Mouse (Mus musculus) midbrain, postnatal 0 days (tissue): ENCODE data around the gene Eef1a2. TPM values are rescaled to one million over a fixed set of nuclear protein-coding genes. Genes with fewer than 3 reads are reported as not detected.
"Not testable (repeated sequence)": the region's sequence is repeated elsewhere in the genome, so short reads cannot be mapped to it uniquely, and the experiment has no call there.

Experiments used
- ATAC-seq: fragments of 200-750 bp; cut with Nextera tagmentation; 2 replicates; pipeline ENCODE4 v1.8.0; 2017; ENCODE audit warnings: moderate number of reproducible peaks, mild to moderate bottlenecking, moderate TSS enrichment, moderate library complexity; ENCODE audit not compliant: low FRiP score
- DNase-seq: peaks from one replicate; pipeline ENCODE4 v3.0.0-alpha.2; 2015; ENCODE audit warnings: low spot score
- H3K27ac ChIP-seq: fragments of 300-500 bp; sonication (generic); 2 replicates; pipeline ENCODE4 v1.5.1; 2014; ENCODE audit warnings: low read depth, mild to moderate bottlenecking, low read length, mixed read lengths
- H3K27me3 ChIP-seq: fragments of 300-500 bp; sonication (generic); 2 replicates; pipeline ENCODE4 v1.6.1; 2014; ENCODE audit warnings: low read length, control low read depth, mixed read lengths; ENCODE audit not compliant: insufficient read depth
- H3K36me3 ChIP-seq: fragments of 300-500 bp; sonication (generic); 2 replicates; pipeline ENCODE4 v1.6.1; 2014; ENCODE audit warnings: low read length, control low read depth, mixed read lengths; ENCODE audit not compliant: insufficient read depth
- H3K4me1 ChIP-seq: fragments of 300-500 bp; sonication (generic); 2 replicates; pipeline ENCODE4 v1.6.1; 2014; ENCODE audit warnings: mild to moderate bottlenecking, control low read depth, antibody characterized with exemption, low read length, mixed read lengths; ENCODE audit not compliant: insufficient read depth
- H3K4me2 ChIP-seq: fragments of 300-500 bp; sonication (generic); 2 replicates; pipeline ENCODE4 v1.6.1; 2014; ENCODE audit warnings: low read depth, mild to moderate bottlenecking, low read length, mixed read lengths; ENCODE audit not compliant: poor library complexity, severe bottlenecking
- H3K4me3 ChIP-seq: fragments of 300-500 bp; sonication (generic); 2 replicates; pipeline ENCODE4 v1.5.1; 2014; ENCODE audit warnings: low read depth, mild to moderate bottlenecking, low read length, moderate library complexity
- H3K9ac ChIP-seq: fragments of 300-500 bp; sonication (generic); replicated peaks from 2 replicates; pipeline ENCODE4 v1.6.1; 2014; ENCODE audit warnings: mild to moderate bottlenecking, low read length, moderate library complexity, mixed read lengths; ENCODE audit not compliant: poor library complexity, severe bottlenecking
- H3K9me3 ChIP-seq: fragments of 300-500 bp; sonication (generic); 2 replicates; pipeline ENCODE4 v1.6.1; 2016; ENCODE audit warnings: low read length, control low read depth
- CTCF ChIP-seq: IDR thresholded peaks from 2 replicates; pipeline ENCODE4 v1.5.1; 2016; ENCODE audit warnings: antibody characterized with exemption, mild to moderate bottlenecking
- WGBS: fragments of 180-500 bp; shearing (Covaris S2); extraction: QIAGEN DNeasy Blood & Tissue Kit; methylation state at CpG from one replicate; pipeline ENCODE4 v1.1.7; 2014; 5-methylcytosine and 5-hydroxymethylcytosine counted together
- polyA plus RNA-seq: library from polyadenylated mRNA; unstranded; fragments of >200 nt; fragmentation: Nextera tagmentation; extraction: Ambion mirVana; gene quantifications from 2 replicates; pipeline ENCODE4 v1.2.1, GENCODE M21; 2015
- total RNA-seq: library from RNA; depleted of rRNA; stranded (reverse); fragments of >200 nt; gene quantifications from 2 replicates; pipeline ENCODE4 v1.2.3, GENCODE M21; 2014

Eef1a2 gene
- total and polyA plus RNA-seq, 2 experiments from 2014 or later, result 23.3 to 367 TPM

- no peak overlapping the region for H3K4me3 ChIP-seq
- H3K9me3 ChIP-seq, result no peaks in the 10 kb centered on the region
- no peak overlapping the region for H3K4me2 ChIP-seq
- no peak overlapping the region for H3K9ac ChIP-seq
- no peak for DNase-seq
- H3K27me3 ChIP-seq, result no peaks in the 10 kb centered on the region
- no peak overlapping the region for H3K27ac ChIP-seq
- no peak for ATAC-seq
- TF ChIP-seq CTCF, result no peak
- 87% methylated on average over 4 of the region's 4 CpGs for WGBS
- no peaks in the 10 kb centered on the region for H3K36me3 ChIP-seq
- no peaks in the 10 kb centered on the region for H3K4me1 ChIP-seq
Observed at GRCm38 (mm10) chr2:181196628-181197300, 40.0 kb upstream of the Eef1a2 start.

GRCm38 (mm10) chr2:181193044-181193443 lies 36.2 kb upstream of the Eef1a2 start:
- no peak for ATAC-seq
- TF ChIP-seq CTCF, result no peak
- WGBS, result 76% methylated on average over 3 of the region's 3 CpGs
- 0 out of 2 replicates have a peak, but pooled peaks cover 3% of the 10 kb centered on the region for H3K36me3 ChIP-seq
- no peak for DNase-seq
- H3K9me3 ChIP-seq, result no peaks in the 10 kb centered on the region
- H3K27me3 ChIP-seq, result no peaks in the 10 kb centered on the region
- no peak overlapping the region for H3K27ac ChIP-seq
- no peak overlapping the region for H3K9ac ChIP-seq
- H3K4me2 ChIP-seq, result no peak overlapping the region
- peaks cover 6% of the 10 kb centered on the region for H3K4me1 ChIP-seq
- H3K4me3 ChIP-seq, result no peak overlapping the region

- H3K4me1 ChIP-seq, result peaks cover 6% of the 10 kb centered on the region
- no peak overlapping the region for H3K27ac ChIP-seq
- TF ChIP-seq CTCF, result no peak
- no peak for DNase-seq
- H3K4me2 ChIP-seq, result no peak overlapping the region
- WGBS, result 55% methylated on average over 4 of the region's 4 CpGs
- no peaks in the 10 kb centered on the region for H3K27me3 ChIP-seq
- 0 out of 2 replicates have a peak, but pooled peaks cover 3% of the 10 kb centered on the region for H3K36me3 ChIP-seq
- no peak overlapping the region for H3K4me3 ChIP-seq
- no peak overlapping the region for H3K9ac ChIP-seq
- no peaks in the 10 kb centered on the region for H3K9me3 ChIP-seq
- ATAC-seq, result no peak
Observed at GRCm38 (mm10) chr2:181191936-181192335, 35.1 kb upstream of the Eef1a2 start.

- not testable (repeated sequence) for H3K4me1 ChIP-seq, H3K36me3 ChIP-seq, H3K27ac ChIP-seq, H3K9ac ChIP-seq, H3K27me3 ChIP-seq, H3K9me3 ChIP-seq, DNase-seq, H3K4me2 ChIP-seq, ATAC-seq, H3K4me3 ChIP-seq
- WGBS, result 71% methylated on average over 4 of the region's 4 CpGs
Observed at GRCm38 (mm10) chr2:181191385-181191784, 34.6 kb upstream of the Eef1a2 start.

GRCm38 (mm10) chr2:181189321-181189720 lies 32.5 kb upstream of the Eef1a2 start:
- Histone ChIP-seq H3K9me3 (no peaks in the 10 kb centered on the region), H3K36me3 (0 out of 2 replicates have a peak, but pooled peaks cover 3% of the 10 kb centered on the region), H3K27ac (no peak overlapping the region), H3K4me1 (peaks cover 6% of the 10 kb centered on the region), H3K27me3 (no peaks in the 10 kb centered on the region), H3K4me3 (no peak overlapping the region), H3K4me2 (no peak overlapping the region), H3K9ac (no peak overlapping the region)
- DNase-seq (no peak), ATAC-seq (no peak)
- TF ChIP-seq CTCF, result no peak
- WGBS, result 81% methylated on average over 1 of the region's 1 CpGs

GRCm38 (mm10) chr2:181188681-181189080 lies 31.9 kb upstream of the Eef1a2 start:
- WGBS, result 81% methylated on average over 2 of the region's 2 CpGs
- Histone ChIP-seq H3K9me3 (no peaks in the 10 kb centered on the region), H3K9ac (no peak overlapping the region), H3K27me3 (no peaks in the 10 kb centered on the region), H3K4me3 (0 out of 2 replicates have a peak overlapping the region, but pooled peaks have one; percentile 8), H3K36me3 (0 out of 2 replicates have a peak, but pooled peaks cover 3% of the 10 kb centered on the region), H3K4me1 (peaks cover 6% of the 10 kb centered on the region), H3K4me2 (peak overlapping the region; percentile 67), H3K27ac (no peak overlapping the region)
- ATAC-seq, result no peak
- no peak for TF ChIP-seq CTCF
- no peak for DNase-seq
